Mouse (Mus musculus) stomach, embryonic 15.5 days (tissue): ENCODE data around the gene Nol4l. TPM values are rescaled to one million over a fixed set of nuclear protein-coding genes. Genes with fewer than 3 reads are reported as not detected.
"Not testable (repeated sequence)": the region's sequence is repeated elsewhere in the genome, so short reads cannot be mapped to it uniquely, and the experiment has no call there.

ENCODE experiments used
- ATAC-seq: fragments of 200-750 bp; cut with Nextera tagmentation; 2 replicates; pipeline ENCODE4 v1.8.0; 2017; ENCODE audit warnings: low read depth, moderate number of reproducible peaks, moderate TSS enrichment; ENCODE audit not compliant: insufficient read depth, low FRiP score
- H3K27ac ChIP-seq: fragments of 300-500 bp; sonication (generic); 2 replicates; pipeline ENCODE4 v1.5.1; 2015; ENCODE audit warnings: mild to moderate bottlenecking, inconsistent platforms
- H3K27me3 ChIP-seq: fragments of 300-500 bp; sonication (generic); replicated peaks from 2 replicates; pipeline ENCODE4 v1.6.1; 2015; ENCODE audit warnings: inconsistent platforms
- H3K36me3 ChIP-seq: fragments of 300-500 bp; sonication (generic); 2 replicates; pipeline ENCODE4 v1.6.1; 2015; ENCODE audit warnings: inconsistent platforms
- H3K4me1 ChIP-seq: fragments of 300-500 bp; sonication (generic); 2 replicates; pipeline ENCODE4 v1.6.1; 2015; ENCODE audit warnings: inconsistent platforms
- H3K4me2 ChIP-seq: fragments of 300-500 bp; sonication (generic); 2 replicates; pipeline ENCODE4 v1.6.1; 2015; ENCODE audit warnings: mild to moderate bottlenecking, inconsistent platforms
- H3K4me3 ChIP-seq: fragments of 300-500 bp; sonication (generic); replicated peaks from 2 replicates; pipeline ENCODE4 v1.5.1; 2015; ENCODE audit warnings: inconsistent platforms
- H3K9ac ChIP-seq: fragments of 300-500 bp; sonication (generic); 2 replicates; pipeline ENCODE4 v1.6.1; 2015; ENCODE audit warnings: inconsistent platforms
- H3K9me3 ChIP-seq: fragments of 300-500 bp; sonication (generic); 2 replicates; pipeline ENCODE4 v1.6.1; 2016; ENCODE audit warnings: inconsistent platforms
- WGBS: fragments of 180-500 bp; shearing (Covaris S2); methylation state at CpG from one replicate; pipeline ENCODE4 v1.1.7; 2015; 5-methylcytosine and 5-hydroxymethylcytosine counted together
- polyA plus RNA-seq: library from polyadenylated mRNA; unstranded; fragments of >200 nt; fragmentation: Nextera tagmentation; extraction: Ambion mirVana; gene quantifications from 2 replicates; pipeline ENCODE4 v1.2.1, GENCODE M21; 2015

The Nol4l gene
- polyA plus RNA-seq, 1 experiment from 2014 or later, result 14.3 TPM

GRCm38 (mm10) chr2:153380479-153380878 is 149.3 kb downstream of the Nol4l start:
- Histone ChIP-seq H3K4me2 (no peak overlapping the region), H3K36me3 (peaks cover 7% of the 10 kb centered on the region; the same call in 1 of the 2 replicates), H3K9ac (no peak overlapping the region), H3K9me3 (no peaks in the 10 kb centered on the region), H3K4me3 (no peak overlapping the region), H3K27me3 (no peaks in the 10 kb centered on the region), H3K27ac (no peak overlapping the region), H3K4me1 (no peaks in the 10 kb centered on the region)
- no peak for ATAC-seq
- 97% methylated on average over 1 of the region's 1 CpGs for WGBS

- WGBS, result 78% methylated on average over 2 of the region's 2 CpGs
- no peaks in the 10 kb centered on the region for H3K27me3 ChIP-seq
- H3K4me3 ChIP-seq, result no peak overlapping the region
- no peak overlapping the region for H3K9ac ChIP-seq
- H3K4me1 ChIP-seq, result no peaks in the 10 kb centered on the region
- no peak overlapping the region for H3K27ac ChIP-seq
- ATAC-seq, result no peak
- H3K9me3 ChIP-seq, result no peaks in the 10 kb centered on the region
- 0 out of 2 replicates have a peak, but pooled peaks cover 2% of the 10 kb centered on the region for H3K36me3 ChIP-seq
- no peak overlapping the region for H3K4me2 ChIP-seq
These were observed 154.4 kb downstream of the Nol4l start for GRCm38 (mm10) chr2:153375380-153375779.

- Histone ChIP-seq H3K27me3 (no peaks in the 10 kb centered on the region), H3K9me3 (no peaks in the 10 kb centered on the region), H3K36me3 (peaks cover 18% of the 10 kb centered on the region), H3K4me2 (no peak overlapping the region), H3K27ac (no peak overlapping the region), H3K4me3 (no peak overlapping the region), H3K9ac (no peak overlapping the region), H3K4me1 (no peaks in the 10 kb centered on the region)
- ATAC-seq, result no peak
These were observed 158.9 kb downstream of the Nol4l start for GRCm38 (mm10) chr2:153370871-153371270.

GRCm38 (mm10) chr2:153364531-153364930 is 165.2 kb downstream of the Nol4l start:
- H3K4me3 ChIP-seq, H3K4me2 ChIP-seq, ATAC-seq, H3K27ac ChIP-seq, H3K9ac ChIP-seq, H3K27me3 ChIP-seq, H3K4me1 ChIP-seq, H3K9me3 ChIP-seq: not testable (repeated sequence)
- 92% methylated on average over 14 of the region's 14 CpGs for WGBS
- H3K36me3 ChIP-seq, result peaks cover 28% of the 10 kb centered on the region

- ATAC-seq, result no peak
- WGBS, result 84% methylated on average over 1 of the region's 1 CpGs
- Histone ChIP-seq H3K4me3 (no peak overlapping the region), H3K9ac (no peak overlapping the region), H3K9me3 (no peaks in the 10 kb centered on the region), H3K27me3 (no peaks in the 10 kb centered on the region), H3K4me1 (no peaks in the 10 kb centered on the region), H3K4me2 (no peak overlapping the region), H3K27ac (no peak overlapping the region), H3K36me3 (peaks cover 26% of the 10 kb centered on the region)
These were observed 168.6 kb downstream of the Nol4l start for GRCm38 (mm10) chr2:153361101-153361710.

Other genes starting within 250 kb of the Nol4l start
- gene Kif3b, start 238.6 kb downstream of the Nol4l start, polyA plus RNA-seq, result 6.3 and 7.0 TPM in 2 replicates
- 11.3 and 14.4 TPM in 2 replicates for gene Asxl1, start 184.1 kb downstream of the Nol4l start, polyA plus RNA-seq
- not detected in 2 replicates for gene 4930404H24Rik, start 37.2 kb downstream of the Nol4l start, polyA plus RNA-seq
- gene Commd7, start 102.8 kb upstream of the Nol4l start, polyA plus RNA-seq, result 73.9 and 77.9 TPM in 2 replicates
- gene Dnmt3b, start 119.5 kb upstream of the Nol4l start, polyA plus RNA-seq, result 8.9 and 9.7 TPM in 2 replicates
- gene Dnmt3c, start 166.7 kb upstream of the Nol4l start, polyA plus RNA-seq, result 0.06 and 0.10 TPM in 2 replicates
- 225 and 238 TPM in 2 replicates for gene Mapre1, start 211.3 kb upstream of the Nol4l start, polyA plus RNA-seq
- 0.15 and 0.18 TPM in 2 replicates for gene Efcab8, start 250.0 kb upstream of the Nol4l start, polyA plus RNA-seq